Mouse (Mus musculus): ENCODE results near the gene Rdh8. TPM values are rescaled to one million over a fixed set of nuclear protein-coding genes. Genes with fewer than 3 reads are reported as not detected.
"Not testable (repeated sequence)": the region's sequence is repeated elsewhere in the genome, so short reads cannot be mapped to it uniquely, and the experiment has no call there.

The Rdh8 gene
- polyA plus RNA-seq, 1 experiment from 2014 or later, result not detected

DNA sequence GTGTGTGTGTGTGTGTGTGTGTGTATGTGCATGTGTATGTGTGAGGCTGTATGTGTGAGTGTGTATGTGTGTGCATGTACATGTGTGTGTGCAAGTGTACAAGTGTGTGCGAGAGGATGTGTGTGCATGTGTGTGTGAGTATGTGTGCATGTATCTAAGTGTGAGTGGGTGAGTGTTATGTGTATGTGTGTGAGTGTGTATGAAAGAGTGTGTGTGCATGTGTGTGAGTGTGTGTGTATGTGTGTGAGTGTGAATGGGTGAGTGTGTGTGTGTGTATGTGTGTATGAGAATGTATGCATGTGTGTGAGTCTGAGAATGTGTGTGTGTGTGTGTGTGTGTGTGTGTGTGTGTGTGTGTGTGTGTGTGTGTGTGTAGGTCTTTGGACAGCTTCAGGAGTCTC lies 9.8 kb downstream of the Rdh8 start:
- no peak overlapping the region for H3K27ac ChIP-seq (ENCODE audit: low read depth, low read length)
- H3K4me1 ChIP-seq (ENCODE audit: control insufficient read depth, insufficient read depth, low read length), result no peaks in the 10 kb centered on the region
- H3K4me2 ChIP-seq (replicated peaks; ENCODE audit: low read depth, low read length), result no peak overlapping the region
- H3K4me3 ChIP-seq (ENCODE audit: low read length), result no peak overlapping the region
- no peaks in the 10 kb centered on the region for H3K27me3 ChIP-seq (ENCODE audit: control insufficient read depth, insufficient read depth, low read length)
- H3K36me3 ChIP-seq (ENCODE audit: control insufficient read depth, insufficient read depth, low read length), result no peaks in the 10 kb centered on the region
- ATAC-seq (ENCODE audit: low FRiP score, low TSS enrichment), result no peak
- no peaks in the 10 kb centered on the region for H3K9me3 ChIP-seq (ENCODE audit: control insufficient read depth, low read length)
- no peak overlapping the region for H3K9ac ChIP-seq (ENCODE audit: low read depth, low read length)
- 100% methylated on average over 1 of the region's 1 CpGs for WGBS

GRCm38 (mm10) chr9:20830901-20831643 lies 12.8 kb downstream of the Rdh8 start:
- no peak overlapping the region for H3K4me2 ChIP-seq (replicated peaks; ENCODE audit: low read depth, low read length)
- H3K27me3 ChIP-seq (ENCODE audit: control insufficient read depth, insufficient read depth, low read length), result no peaks in the 10 kb centered on the region
- no peaks in the 10 kb centered on the region for H3K4me1 ChIP-seq (ENCODE audit: control insufficient read depth, insufficient read depth, low read length)
- no peaks in the 10 kb centered on the region for H3K36me3 ChIP-seq (ENCODE audit: control insufficient read depth, insufficient read depth, low read length)
- no peak overlapping the region for H3K4me3 ChIP-seq (ENCODE audit: low read length)
- WGBS, result 15% methylated on average over 19 of the region's 19 CpGs
- H3K9me3 ChIP-seq (ENCODE audit: control insufficient read depth, low read length), result no peaks in the 10 kb centered on the region
- H3K9ac ChIP-seq (ENCODE audit: low read depth, low read length), result no peak overlapping the region
- peak overlapping the region; percentile 30; the same call in 1 of the 2 replicates for H3K27ac ChIP-seq (ENCODE audit: low read depth, low read length)
- ATAC-seq (ENCODE audit: low FRiP score, low TSS enrichment), result peak; percentile 91

- no peaks in the 10 kb centered on the region for H3K27me3 ChIP-seq (ENCODE audit: control insufficient read depth, insufficient read depth, low read length)
- H3K9ac ChIP-seq (ENCODE audit: low read depth, low read length), result no peak overlapping the region
- ATAC-seq (ENCODE audit: low FRiP score, low TSS enrichment), result no peak
- no peak overlapping the region for H3K4me3 ChIP-seq (ENCODE audit: low read length)
- H3K4me2 ChIP-seq (replicated peaks; ENCODE audit: low read depth, low read length), result no peak overlapping the region
- no peaks in the 10 kb centered on the region for H3K9me3 ChIP-seq (ENCODE audit: control insufficient read depth, low read length)
- no peak overlapping the region for H3K27ac ChIP-seq (ENCODE audit: low read depth, low read length)
- no peaks in the 10 kb centered on the region for H3K36me3 ChIP-seq (ENCODE audit: control insufficient read depth, insufficient read depth, low read length)
- no peaks in the 10 kb centered on the region for H3K4me1 ChIP-seq (ENCODE audit: control insufficient read depth, insufficient read depth, low read length)
- 68% methylated on average over 1 of the region's 1 CpGs for WGBS
Observed at GRCm38 (mm10) chr9:20834881-20835280, 16.6 kb downstream of the Rdh8 start.

- not testable (repeated sequence) for H3K27me3 ChIP-seq (ENCODE audit: control insufficient read depth, insufficient read depth, low read length); H3K9ac ChIP-seq (ENCODE audit: low read depth, low read length); ATAC-seq (ENCODE audit: low FRiP score, low TSS enrichment); H3K36me3 ChIP-seq (ENCODE audit: control insufficient read depth, insufficient read depth, low read length); H3K9me3 ChIP-seq (ENCODE audit: control insufficient read depth, low read length); H3K4me1 ChIP-seq (ENCODE audit: control insufficient read depth, insufficient read depth, low read length); H3K4me3 ChIP-seq (ENCODE audit: low read length); H3K4me2 ChIP-seq (replicated peaks; ENCODE audit: low read depth, low read length); H3K27ac ChIP-seq (ENCODE audit: low read depth, low read length)
- 89% methylated on average over 10 of the region's 11 CpGs for WGBS
Observed at GRCm38 (mm10) chr9:20835431-20835954, 17.2 kb downstream of the Rdh8 start.

- 85% methylated on average over 9 of the region's 9 CpGs for whole genome bisulfite sequencing
- Histone ChIP-seq H3K27me3 (ENCODE audit: control insufficient read depth, insufficient read depth, low read length) (no peaks in the 10 kb centered on the region), H3K36me3 (ENCODE audit: control insufficient read depth, insufficient read depth, low read length) (no peaks in the 10 kb centered on the region), H3K4me2 (replicated peaks; ENCODE audit: low read depth, low read length) (no peak overlapping the region), H3K4me1 (ENCODE audit: control insufficient read depth, insufficient read depth, low read length) (no peaks in the 10 kb centered on the region), H3K27ac (ENCODE audit: low read depth, low read length) (no peak overlapping the region), H3K9me3 (ENCODE audit: control insufficient read depth, low read length) (no peaks in the 10 kb centered on the region), H3K4me3 (ENCODE audit: low read length) (no peak overlapping the region), H3K9ac (ENCODE audit: low read depth, low read length) (no peak overlapping the region)
- no peak for ATAC-seq (ENCODE audit: low FRiP score, low TSS enrichment)
Observed at GRCm38 (mm10) chr9:20837184-20837947, 19.1 kb downstream of the Rdh8 start.

DNA sequence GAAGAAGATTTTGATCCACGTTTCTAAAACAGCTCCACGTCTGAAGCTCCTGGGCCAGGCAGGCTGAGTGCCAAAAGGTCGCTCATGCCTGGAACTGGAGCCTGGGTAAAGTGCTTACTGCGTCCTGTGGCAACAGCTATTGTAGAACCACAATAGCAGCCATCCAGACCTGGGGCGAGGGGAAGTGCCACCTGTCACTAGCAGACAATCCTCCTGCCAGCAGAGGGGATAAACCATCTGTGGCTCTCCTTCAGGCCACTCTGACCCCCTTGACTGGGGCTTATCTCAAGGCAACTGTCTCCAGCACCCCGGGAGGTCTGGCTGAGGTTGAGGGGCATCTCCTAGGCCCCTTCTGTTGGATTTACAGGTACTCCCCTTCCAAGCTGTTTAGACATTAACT lies 20.6 kb downstream of the Rdh8 start:
- Histone ChIP-seq H3K4me3 (ENCODE audit: low read length) (no peak overlapping the region), H3K9me3 (ENCODE audit: control insufficient read depth, low read length) (no peaks in the 10 kb centered on the region), H3K4me2 (replicated peaks; ENCODE audit: low read depth, low read length) (no peak overlapping the region), H3K27ac (ENCODE audit: low read depth, low read length) (no peak overlapping the region), H3K27me3 (ENCODE audit: control insufficient read depth, insufficient read depth, low read length) (no peaks in the 10 kb centered on the region), H3K4me1 (ENCODE audit: control insufficient read depth, insufficient read depth, low read length) (no peaks in the 10 kb centered on the region), H3K9ac (ENCODE audit: low read depth, low read length) (no peak overlapping the region), H3K36me3 (ENCODE audit: control insufficient read depth, insufficient read depth, low read length) (no peaks in the 10 kb centered on the region)
- no peak for ATAC-seq (ENCODE audit: low FRiP score, low TSS enrichment)
- 68% methylated on average over 6 of the region's 6 CpGs for WGBS

GRCm38 (mm10) chr9:20842211-20842610 lies 23.9 kb downstream of the Rdh8 start:
- 74% methylated on average over 4 of the region's 4 CpGs for WGBS
- no peak for ATAC-seq (ENCODE audit: low FRiP score, low TSS enrichment)
- no peaks in the 10 kb centered on the region for H3K9me3 ChIP-seq (ENCODE audit: control insufficient read depth, low read length)
- no peak overlapping the region for H3K27ac ChIP-seq (ENCODE audit: low read depth, low read length)
- no peak overlapping the region for H3K4me3 ChIP-seq (ENCODE audit: low read length)
- no peak overlapping the region for H3K4me2 ChIP-seq (replicated peaks; ENCODE audit: low read depth, low read length)
- H3K27me3 ChIP-seq (ENCODE audit: control insufficient read depth, insufficient read depth, low read length), result no peaks in the 10 kb centered on the region
- H3K36me3 ChIP-seq (ENCODE audit: control insufficient read depth, insufficient read depth, low read length), result no peaks in the 10 kb centered on the region
- no peaks in the 10 kb centered on the region for H3K4me1 ChIP-seq (ENCODE audit: control insufficient read depth, insufficient read depth, low read length)
- no peak overlapping the region for H3K9ac ChIP-seq (ENCODE audit: low read depth, low read length)

DNA sequence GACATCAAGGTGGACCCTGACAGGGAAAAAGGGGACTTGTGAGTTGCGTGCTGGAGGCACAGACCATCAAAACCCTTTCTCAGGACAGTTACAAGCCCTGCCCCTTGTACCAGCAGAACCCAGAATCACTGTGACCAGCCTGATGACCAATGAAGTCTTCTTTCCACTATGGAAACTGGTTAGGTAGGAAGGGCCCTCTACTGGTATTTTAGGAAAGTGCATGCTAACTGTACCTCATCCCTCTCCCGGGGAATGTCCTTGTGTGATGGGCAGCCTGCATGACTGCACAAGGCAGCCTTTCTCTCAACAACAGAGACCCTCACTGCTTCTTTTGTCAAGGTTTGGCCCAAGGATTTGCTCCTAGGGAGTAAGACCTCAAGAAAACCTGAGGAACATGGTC lies 24.4 kb downstream of the Rdh8 start:
- H3K27me3 ChIP-seq (ENCODE audit: control insufficient read depth, insufficient read depth, low read length), result no peaks in the 10 kb centered on the region
- H3K9me3 ChIP-seq (ENCODE audit: control insufficient read depth, low read length), result no peaks in the 10 kb centered on the region
- ATAC-seq (ENCODE audit: low FRiP score, low TSS enrichment), result no peak
- no peaks in the 10 kb centered on the region for H3K36me3 ChIP-seq (ENCODE audit: control insufficient read depth, insufficient read depth, low read length)
- no peak overlapping the region for H3K9ac ChIP-seq (ENCODE audit: low read depth, low read length)
- no peak overlapping the region for H3K4me3 ChIP-seq (ENCODE audit: low read length)
- 20% methylated on average over 2 of the region's 2 CpGs for WGBS
- H3K27ac ChIP-seq (ENCODE audit: low read depth, low read length), result no peak overlapping the region
- no peak overlapping the region for H3K4me2 ChIP-seq (replicated peaks; ENCODE audit: low read depth, low read length)
- no peaks in the 10 kb centered on the region for H3K4me1 ChIP-seq (ENCODE audit: control insufficient read depth, insufficient read depth, low read length)

- ATAC-seq (ENCODE audit: low FRiP score, low TSS enrichment), result no peak
- Histone ChIP-seq H3K4me3 (ENCODE audit: low read length) (no peak overlapping the region), H3K4me2 (replicated peaks; ENCODE audit: low read depth, low read length) (no peak overlapping the region), H3K4me1 (ENCODE audit: control insufficient read depth, insufficient read depth, low read length) (no peaks in the 10 kb centered on the region), H3K27me3 (ENCODE audit: control insufficient read depth, insufficient read depth, low read length) (no peaks in the 10 kb centered on the region), H3K9ac (ENCODE audit: low read depth, low read length) (no peak overlapping the region), H3K36me3 (ENCODE audit: control insufficient read depth, insufficient read depth, low read length) (no peaks in the 10 kb centered on the region), H3K9me3 (ENCODE audit: control insufficient read depth, low read length) (no peaks in the 10 kb centered on the region), H3K27ac (ENCODE audit: low read depth, low read length) (no peak overlapping the region)
- WGBS, result 89% methylated on average over 2 of the region's 2 CpGs
Observed at GRCm38 (mm10) chr9:20850179-20850578, 31.9 kb downstream of the Rdh8 start.

Measured in kidney, embryonic 14.5 days (tissue).